Mouse (Mus musculus): Measurements from ENCODE around the gene Tmpo. TPM values are rescaled to one million over a fixed set of nuclear protein-coding genes. Genes with fewer than 3 reads are reported as not detected.

The Tmpo gene
- polyA plus RNA-seq, 1 experiment from 2014 or later: 400 TPM

- H3K4me2 ChIP-seq (replicated peaks): no peak overlapping the region
- peaks cover 3% of the 10 kb centered on the region for H3K36me3 ChIP-seq
- H3K4me3 ChIP-seq: no peak overlapping the region
- ATAC-seq (ENCODE audit: insufficient number of reproducible peaks, insufficient read depth, low FRiP score, low TSS enrichment): no peak
- no peak overlapping the region for H3K27ac ChIP-seq
- no peak overlapping the region for H3K9ac ChIP-seq
- peaks cover 14% of the 10 kb centered on the region for H3K4me1 ChIP-seq
- WGBS: 82% methylated on average over 10 of the region's 10 CpGs
- H3K9me3 ChIP-seq: no peaks in the 10 kb centered on the region
- H3K27me3 ChIP-seq: no peaks in the 10 kb centered on the region
These were observed 54.3 kb downstream of the Tmpo start for GRCm38 (mm10) chr10:91126618-91127355.

GRCm38 (mm10) chr10:91123828-91124822 lies 57.0 kb downstream of the Tmpo start, which contains the start of gene Slc25a3:
Gene Slc25a3, minus strand, starts transcription at chr10:91124059.
- Histone ChIP-seq H3K4me3 (peak within 1 kb of the TSS; percentile 93), H3K27ac (peak within 1 kb of the TSS; percentile 89), H3K27me3 (no peaks in the 10 kb centered on the region), H3K4me2 (replicated peaks) (peak within 1 kb of the TSS; percentile 90), H3K9me3 (no peaks in the 10 kb centered on the region), H3K9ac (peak within 1 kb of the TSS; percentile 99), H3K36me3 (peaks cover 26% of the 10 kb centered on the region), H3K4me1 (peaks cover 17% of the 10 kb centered on the region)
- WGBS: 14% methylated on average over 59 of the region's 59 CpGs
- ATAC-seq (ENCODE audit: insufficient number of reproducible peaks, insufficient read depth, low FRiP score, low TSS enrichment): peak; percentile 99

DNA sequence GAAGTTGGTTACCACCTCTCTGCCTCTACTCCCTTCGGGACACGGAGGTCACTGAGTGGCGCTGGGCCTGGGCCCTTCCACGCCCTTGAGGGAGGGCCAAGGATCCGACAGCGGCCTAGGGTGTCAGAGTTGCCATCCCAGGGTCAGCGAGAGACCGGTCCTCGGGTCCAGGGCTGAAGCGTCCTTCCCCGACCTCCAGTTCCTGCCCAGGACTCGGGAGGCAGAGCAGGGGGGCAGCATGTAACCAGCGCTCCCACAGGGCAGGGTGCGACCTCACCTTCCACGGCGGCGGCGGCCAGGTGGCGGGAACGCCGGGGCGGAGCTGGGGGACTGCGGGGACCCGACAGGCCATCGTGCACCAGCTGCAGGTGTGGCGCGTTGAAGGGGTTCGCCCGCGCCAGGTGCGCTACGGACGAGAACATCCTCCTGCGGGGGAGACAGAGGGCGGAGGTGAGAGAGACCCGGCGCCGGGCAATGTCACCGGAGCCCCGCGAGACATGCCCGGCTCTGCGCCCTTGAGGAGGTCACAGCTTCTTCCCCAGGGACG lies 57.8 kb downstream of the Tmpo start:
- Histone ChIP-seq H3K36me3 (peaks cover 33% of the 10 kb centered on the region), H3K9ac (peak overlapping the region; percentile 99), H3K27me3 (no peaks in the 10 kb centered on the region), H3K4me2 (replicated peaks) (peak overlapping the region; percentile 90), H3K27ac (peak overlapping the region; percentile 89), H3K9me3 (no peaks in the 10 kb centered on the region), H3K4me1 (peaks cover 17% of the 10 kb centered on the region), H3K4me3 (peak overlapping the region; percentile 93)
- under 1% methylated on average over 44 of the region's 44 CpGs for WGBS
- peak; percentile 62 for ATAC-seq (ENCODE audit: insufficient number of reproducible peaks, insufficient read depth, low FRiP score, low TSS enrichment)

- Histone ChIP-seq H3K9ac (peak overlapping the region; percentile 99), H3K27me3 (no peaks in the 10 kb centered on the region), H3K4me3 (peak overlapping the region; percentile 93), H3K36me3 (peaks cover 40% of the 10 kb centered on the region), H3K27ac (no peak overlapping the region), H3K4me1 (peaks cover 17% of the 10 kb centered on the region), H3K4me2 (replicated peaks) (peak overlapping the region; percentile 90), H3K9me3 (no peaks in the 10 kb centered on the region)
- 41% methylated on average over 6 of the region's 6 CpGs for WGBS
- ATAC-seq (ENCODE audit: insufficient number of reproducible peaks, insufficient read depth, low FRiP score, low TSS enrichment): no peak
These were observed 58.5 kb downstream of the Tmpo start for GRCm38 (mm10) chr10:91122646-91123045.

DNA sequence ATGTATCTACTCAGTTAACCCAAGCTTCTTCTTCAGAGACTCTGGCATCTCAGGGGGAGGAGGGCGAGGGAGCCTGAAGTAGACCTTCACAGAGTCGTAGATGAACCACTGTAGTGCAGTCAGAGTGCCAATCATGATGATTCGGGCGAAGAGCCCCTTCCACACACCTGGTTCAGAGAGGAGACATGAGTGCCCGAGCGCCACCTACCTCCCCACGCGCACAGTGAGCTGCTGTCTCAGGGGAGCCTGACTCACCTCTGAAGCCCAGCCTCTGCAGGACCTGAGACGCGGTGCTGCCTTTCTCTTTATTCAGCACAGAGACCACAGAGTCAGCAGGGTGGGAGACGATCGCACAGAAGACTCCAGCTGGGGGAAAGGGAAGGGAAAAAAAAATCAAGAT lies 64.2 kb downstream of the Tmpo start:
- no peak for ATAC-seq (ENCODE audit: insufficient number of reproducible peaks, insufficient read depth, low FRiP score, low TSS enrichment)
- H3K4me3 ChIP-seq: no peak overlapping the region
- H3K27ac ChIP-seq: no peak overlapping the region
- H3K4me1 ChIP-seq: peaks cover 5% of the 10 kb centered on the region; the same call in 1 of the 2 replicates
- peaks cover 11% of the 10 kb centered on the region; the same call in 1 of the 2 replicates for H3K9me3 ChIP-seq
- no peak overlapping the region for H3K9ac ChIP-seq
- WGBS: 91% methylated on average over 12 of the region's 12 CpGs
- peaks cover 89% of the 10 kb centered on the region for H3K36me3 ChIP-seq
- H3K4me2 ChIP-seq (replicated peaks): no peak overlapping the region
- H3K27me3 ChIP-seq: no peaks in the 10 kb centered on the region

DNA sequence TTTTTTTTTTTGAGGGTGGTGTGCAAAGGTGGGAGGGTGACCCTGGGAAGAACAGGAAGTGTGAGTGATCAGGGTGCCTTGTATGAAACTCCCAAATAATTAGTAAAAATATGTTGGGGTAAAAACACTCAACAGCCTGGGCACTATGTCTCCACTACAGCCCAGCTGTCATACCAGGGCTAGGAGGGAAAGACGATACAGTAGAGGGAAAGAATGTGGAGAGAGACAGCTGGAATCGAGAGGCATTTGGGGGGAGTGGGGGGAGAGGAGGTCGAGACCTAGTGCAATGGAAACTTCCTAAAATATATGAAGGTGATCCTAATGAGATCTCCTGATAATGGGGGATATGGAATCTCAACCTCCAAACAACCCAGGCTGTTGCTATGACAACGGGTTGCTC lies 71.3 kb downstream of the Tmpo start:
- WGBS: 61% methylated on average over 4 of the region's 4 CpGs
- Histone ChIP-seq H3K9me3 (peaks cover 8% of the 10 kb centered on the region; the same call in 1 of the 2 replicates), H3K4me1 (no peaks in the 10 kb centered on the region), H3K4me2 (replicated peaks) (no peak overlapping the region), H3K9ac (no peak overlapping the region), H3K4me3 (no peak overlapping the region), H3K36me3 (peaks cover 26% of the 10 kb centered on the region), H3K27me3 (no peaks in the 10 kb centered on the region), H3K27ac (no peak overlapping the region)
- no peak for ATAC-seq (ENCODE audit: insufficient number of reproducible peaks, insufficient read depth, low FRiP score, low TSS enrichment)

DNA sequence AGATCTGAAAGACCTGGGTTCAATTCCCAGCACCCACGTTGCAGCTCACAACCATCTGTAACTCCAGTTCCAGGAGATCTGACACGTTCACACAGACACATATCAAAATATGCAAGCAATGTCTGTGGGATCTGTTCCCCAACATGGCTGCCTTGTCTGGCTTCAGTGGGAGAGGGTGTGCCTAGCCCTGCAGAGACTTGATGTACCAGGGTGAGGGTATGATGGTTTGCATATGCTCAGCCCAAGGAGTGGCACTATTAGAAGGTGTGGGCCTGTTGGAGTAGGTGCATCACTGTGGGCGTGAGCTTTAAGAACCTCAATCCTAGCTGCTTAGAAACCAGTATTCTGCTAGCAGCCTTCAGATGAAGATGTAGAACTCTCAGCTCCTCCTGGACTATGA lies 75.1 kb downstream of the Tmpo start:
- no peaks in the 10 kb centered on the region for H3K4me1 ChIP-seq
- no peaks in the 10 kb centered on the region for H3K27me3 ChIP-seq
- H3K27ac ChIP-seq: no peak overlapping the region
- no peak overlapping the region for H3K9ac ChIP-seq
- no peaks in the 10 kb centered on the region for H3K9me3 ChIP-seq
- H3K4me2 ChIP-seq (replicated peaks): no peak overlapping the region
- no peak for ATAC-seq (ENCODE audit: insufficient number of reproducible peaks, insufficient read depth, low FRiP score, low TSS enrichment)
- WGBS: 83% methylated on average over 3 of the region's 3 CpGs
- peaks cover 13% of the 10 kb centered on the region for H3K36me3 ChIP-seq
- H3K4me3 ChIP-seq: no peak overlapping the region

GRCm38 (mm10) chr10:91102799-91103590 lies 78.1 kb downstream of the Tmpo start:
- H3K36me3 ChIP-seq: peaks cover 24% of the 10 kb centered on the region
- H3K4me3 ChIP-seq: no peak overlapping the region
- 91% methylated on average over 14 of the region's 14 CpGs for WGBS

DNA sequence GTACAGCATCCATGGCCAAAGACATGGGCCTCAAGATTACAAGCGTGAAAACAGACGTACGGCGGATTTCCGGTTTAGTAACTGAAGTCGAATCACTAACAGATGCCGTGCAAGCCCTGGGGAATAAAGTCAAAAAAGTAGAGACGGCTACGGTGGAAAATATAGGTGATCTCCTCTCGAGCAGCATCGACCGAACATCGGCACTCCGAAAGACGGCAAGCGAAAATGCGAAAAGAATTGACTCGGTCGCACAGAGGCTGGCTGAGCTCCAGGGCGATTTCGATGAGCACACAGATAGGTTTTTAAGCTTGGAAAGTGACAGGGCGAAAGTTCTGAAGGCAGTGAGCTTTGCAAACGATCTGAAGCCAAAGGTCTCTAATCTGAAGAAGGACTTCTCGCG lies 79.2 kb downstream of the Tmpo start:
- peaks cover 29% of the 10 kb centered on the region for H3K36me3 ChIP-seq
- 83% methylated on average over 25 of the region's 25 CpGs for WGBS
- no peak overlapping the region for H3K4me3 ChIP-seq
- H3K4me1 ChIP-seq: no peaks in the 10 kb centered on the region
- no peak overlapping the region for H3K4me2 ChIP-seq (replicated peaks)
- no peaks in the 10 kb centered on the region for H3K27me3 ChIP-seq
- ATAC-seq (ENCODE audit: insufficient number of reproducible peaks, insufficient read depth, low FRiP score, low TSS enrichment): no peak
- no peak overlapping the region for H3K9ac ChIP-seq
- H3K9me3 ChIP-seq: no peaks in the 10 kb centered on the region
- H3K27ac ChIP-seq: no peak overlapping the region

More at GRCm38 (mm10) chr10:91102799-91103590, 78.1 kb downstream of the Tmpo start:
- Histone ChIP-seq H3K9ac (no peak overlapping the region), H3K4me1 (no peaks in the 10 kb centered on the region), H3K27ac (no peak overlapping the region), H3K27me3 (no peaks in the 10 kb centered on the region), H3K4me2 (replicated peaks) (no peak overlapping the region), H3K9me3 (no peaks in the 10 kb centered on the region)
- no peak for ATAC-seq (ENCODE audit: insufficient number of reproducible peaks, insufficient read depth, low FRiP score, low TSS enrichment)

GRCm38 (mm10) chr10:91100101-91100500 lies 81.0 kb downstream of the Tmpo start:
- Histone ChIP-seq H3K27ac (no peak overlapping the region), H3K4me2 (replicated peaks) (no peak overlapping the region), H3K4me1 (no peaks in the 10 kb centered on the region), H3K4me3 (no peak overlapping the region), H3K36me3 (peaks cover 35% of the 10 kb centered on the region), H3K9me3 (no peaks in the 10 kb centered on the region), H3K9ac (no peak overlapping the region), H3K27me3 (no peaks in the 10 kb centered on the region)
- 79% methylated on average over 1 of the region's 1 CpGs for WGBS
- no peak for ATAC-seq (ENCODE audit: insufficient number of reproducible peaks, insufficient read depth, low FRiP score, low TSS enrichment)

DNA sequence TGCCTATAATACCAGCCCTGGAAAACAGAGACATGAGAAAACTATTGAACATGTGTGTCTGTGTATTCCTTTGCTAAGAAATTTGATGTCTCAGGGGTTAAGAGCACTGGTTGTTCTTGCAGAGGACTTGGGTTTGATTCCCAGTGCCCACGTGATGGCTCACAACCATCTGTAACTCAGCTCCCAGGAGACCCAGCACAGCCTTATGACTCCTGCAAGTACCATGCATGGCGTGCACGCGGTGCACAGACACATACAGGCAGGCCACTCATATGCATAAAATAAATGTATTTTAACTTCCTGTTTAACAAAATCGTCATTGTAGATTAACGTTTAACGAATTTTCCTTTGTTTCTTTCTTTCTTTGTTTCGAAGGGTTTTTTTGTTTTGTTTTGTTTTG lies 83.1 kb downstream of the Tmpo start:
- H3K4me1 ChIP-seq: no peaks in the 10 kb centered on the region
- H3K4me3 ChIP-seq: no peak overlapping the region
- H3K9me3 ChIP-seq: no peaks in the 10 kb centered on the region
- WGBS: 92% methylated on average over 8 of the region's 8 CpGs
- no peak for ATAC-seq (ENCODE audit: insufficient number of reproducible peaks, insufficient read depth, low FRiP score, low TSS enrichment)
- no peak overlapping the region for H3K27ac ChIP-seq
- peaks cover 49% of the 10 kb centered on the region for H3K36me3 ChIP-seq
- H3K4me2 ChIP-seq (replicated peaks): no peak overlapping the region
- no peak overlapping the region for H3K9ac ChIP-seq
- no peaks in the 10 kb centered on the region for H3K27me3 ChIP-seq
